ENCODE assay signal across 15 mouse cellular contexts in genomic region chr11:79209113-79209512, GRCm38 (mm10).
"Had no signal": no experiment of that assay in that cellular context is flagged by ENCODE, and none has a peak within 500 bp of the region (broad histone marks: within the 10 kb centered on the region; RNA-seq: fewer than 3 reads in every experiment).

No protein-coding gene starts in this region.

- H3K4me2 ChIP-seq: lung, embryonic 14.5 days; midbrain, embryonic 11.5 days; midbrain, embryonic 13.5 days; midbrain, embryonic 15.5 days; neural tube, embryonic 12.5 days had no signal

- H3K36me3 ChIP-seq: midbrain, embryonic 13.5 days; midbrain, embryonic 15.5 days; neural tube, embryonic 12.5 days had no signal

- H3K27me3 ChIP-seq: midbrain, embryonic 13.5 days; midbrain, embryonic 15.5 days; neural tube, embryonic 12.5 days had no signal

- H3K4me3 ChIP-seq: megakaryocyte, embryonic 14.5 days; midbrain, embryonic 13.5 days; midbrain, embryonic 15.5 days; neural tube, embryonic 12.5 days had no signal

- ATAC-seq: midbrain, embryonic 13.5 days; midbrain, embryonic 15.5 days had no signal

- H3K9me3 ChIP-seq: midbrain, embryonic 13.5 days; midbrain, embryonic 15.5 days had no signal

- H3K9ac ChIP-seq: lung, embryonic 14.5 days; midbrain, embryonic 13.5 days; midbrain, embryonic 15.5 days; neural tube, embryonic 12.5 days had no signal

- DNase-seq: lung, adult 18-20 months; lung, embryonic 14.5 days; lung, postnatal 10 days; lung, postnatal 4 days; right cerebral cortex, postnatal 14 days; right cerebral cortex, postnatal 4 days; spleen, adult 18-20 months; thymus, adult 18-20 months; thymus, postnatal 14 days; thymus, postnatal 36 days had no signal

- H3K4me1 ChIP-seq: midbrain, embryonic 15.5 days; neural tube, embryonic 12.5 days had no signal

- H3K27ac ChIP-seq: midbrain, embryonic 13.5 days; midbrain, embryonic 15.5 days; neural tube, embryonic 12.5 days had no signal
